Mouse (Mus musculus) E14TG2a.4 (cell line): ENCODE measurements around the gene Gnai2.

Experiments used
- CTCF ChIP-seq: conservative IDR thresholded peaks from 2 replicates; pipeline ENCODE4 v1.5.1; 2014; ENCODE audit warnings: low read length
- NANOG ChIP-seq: IDR thresholded peaks from 2 replicates; pipeline ENCODE4 v1.6.1; 2014; ENCODE audit warnings: borderline replicate concordance, low read length, mixed read lengths
- POU5F1 ChIP-seq: IDR thresholded peaks from 2 replicates; pipeline ENCODE4 v1.6.1; 2014; ENCODE audit warnings: low read length, borderline replicate concordance

DNA sequence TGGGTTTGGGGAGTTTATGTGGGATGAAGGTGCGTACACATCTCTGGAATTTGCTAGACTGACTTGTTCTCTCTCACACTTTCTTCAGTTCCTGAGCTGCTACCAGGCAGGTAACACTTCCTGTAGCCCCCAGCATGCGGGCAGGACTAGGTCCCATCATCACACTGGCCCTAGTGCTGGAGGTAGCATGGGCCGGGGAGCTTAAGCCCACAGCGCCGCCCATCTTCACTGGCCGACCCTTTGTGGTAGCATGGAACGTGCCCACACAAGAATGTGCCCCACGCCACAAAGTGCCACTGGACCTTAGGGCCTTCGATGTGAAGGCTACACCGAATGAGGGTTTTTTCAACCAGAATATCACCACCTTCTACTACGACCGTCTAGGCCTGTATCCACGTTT is 65.2 kb downstream of the Gnai2 start:
- TF ChIP-seq CTCF (no peak), POU5F1 (no peak), NANOG (no peak)
